Mouse (Mus musculus): ENCODE measurements around the gene Cfb.
A peak's percentile ranks its signal among the peaks of the same experiment; 100 is the strongest.
"Not testable (repeated sequence)": the region's sequence is repeated elsewhere in the genome, so short reads cannot be mapped to it uniquely, and the experiment has no call there.

The Cfb gene

DNA sequence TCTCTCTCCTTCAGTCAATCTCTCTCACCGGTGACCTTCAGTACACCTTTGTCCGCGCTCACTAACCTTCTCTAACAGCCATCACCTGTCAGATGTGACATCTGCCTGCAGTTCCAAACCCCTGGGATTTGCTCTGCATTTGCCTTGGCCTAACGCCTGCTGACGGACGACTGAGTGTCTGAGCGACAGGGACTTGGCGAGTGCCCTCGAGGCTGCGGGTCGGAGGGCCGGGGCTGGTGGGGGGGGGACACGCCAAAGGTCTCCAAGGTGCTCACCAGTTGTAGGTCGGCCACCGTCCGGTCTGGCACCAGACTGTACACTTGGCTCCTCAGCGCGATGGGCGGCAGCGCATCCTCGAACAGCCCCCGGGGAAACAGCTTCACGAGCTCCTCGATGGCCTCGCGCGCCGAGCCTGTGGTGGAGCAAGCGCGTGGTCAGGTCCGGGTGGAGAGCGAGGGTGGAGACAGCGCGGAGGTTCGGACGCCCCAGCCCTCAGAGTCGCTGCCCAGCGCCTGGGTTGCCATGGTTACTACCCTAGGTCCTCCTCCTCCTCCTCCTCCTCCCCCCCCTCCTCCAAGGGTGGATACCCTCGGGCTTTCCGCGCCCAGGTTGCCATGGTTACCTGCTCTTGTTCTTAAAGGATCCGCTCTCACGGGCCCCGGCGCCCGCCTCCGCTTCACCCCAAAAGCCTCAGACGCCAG lies 26.0 kb downstream of the Cfb start:
- DNase-seq, result no peak

DNA sequence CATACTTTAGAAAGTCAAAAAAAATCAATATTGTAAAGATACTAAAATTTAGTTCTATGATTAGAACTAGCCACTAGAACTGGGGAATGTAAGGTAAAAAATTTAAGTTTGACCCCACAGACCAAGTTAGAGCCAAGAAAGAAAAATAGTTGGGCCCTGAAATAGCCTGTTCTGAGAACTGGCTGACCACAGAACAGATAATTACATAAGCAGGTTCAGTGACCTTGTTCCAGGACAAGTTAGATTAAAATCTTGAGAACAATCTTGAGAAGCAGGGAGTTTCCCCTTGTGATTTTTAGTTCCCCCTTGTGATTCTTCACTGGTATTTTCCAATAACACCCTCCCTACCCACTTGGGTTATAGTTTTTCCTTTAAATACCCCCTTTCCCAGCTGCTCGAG lies 31.5 kb downstream of the Cfb start:
- not testable (repeated sequence) for DNase-seq

DNA sequence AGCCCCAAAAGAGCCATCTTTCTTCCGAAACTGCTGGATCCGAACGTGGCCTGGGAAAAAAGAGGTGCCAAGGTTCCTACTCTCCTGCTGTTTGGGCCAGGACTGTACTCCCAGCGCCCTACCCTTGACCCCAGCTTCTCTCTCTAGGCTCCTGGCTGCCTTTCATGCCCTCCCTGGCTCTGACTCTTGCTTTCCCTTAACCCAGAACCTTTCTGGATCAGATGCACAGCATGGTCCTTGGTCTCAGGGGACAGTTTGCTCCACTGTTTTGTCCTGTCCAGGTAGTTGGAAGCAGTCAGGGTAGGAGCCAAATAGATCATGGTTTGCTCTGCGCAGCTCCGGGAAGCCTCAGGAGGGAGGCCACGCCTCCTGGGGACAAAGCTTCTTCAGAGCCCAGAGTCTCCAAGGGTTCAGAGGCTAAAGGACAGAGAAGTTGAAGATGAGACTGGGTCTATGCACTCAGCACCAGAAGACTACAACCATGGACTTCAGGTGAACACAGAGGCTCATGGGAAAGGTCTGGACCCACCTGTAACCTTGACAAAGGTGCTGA lies 47.4 kb downstream of the Cfb start:
- DNase-seq, result no peak

DNA sequence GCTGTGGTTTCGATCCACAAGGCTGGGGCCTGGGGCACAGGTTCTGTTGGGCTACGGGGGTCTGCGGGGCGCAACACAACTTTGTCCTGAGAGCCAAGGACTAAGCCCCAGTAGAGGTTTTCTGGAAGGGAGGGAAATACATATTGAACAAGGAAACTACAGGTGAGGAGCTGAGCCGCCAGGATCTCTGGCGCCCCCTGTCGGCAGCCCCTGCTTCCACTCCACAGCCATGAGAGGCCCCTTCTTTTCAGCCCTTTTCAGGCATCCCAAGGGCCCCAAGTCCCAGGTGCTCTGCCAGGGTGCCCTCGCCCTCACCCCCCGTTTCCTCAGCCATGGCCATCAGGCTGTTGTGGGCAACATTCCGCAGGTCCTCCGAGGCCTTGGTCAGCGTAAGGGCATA lies 48.6 kb downstream of the Cfb start:
- peak; percentile 59 for DNase-seq

DNA sequence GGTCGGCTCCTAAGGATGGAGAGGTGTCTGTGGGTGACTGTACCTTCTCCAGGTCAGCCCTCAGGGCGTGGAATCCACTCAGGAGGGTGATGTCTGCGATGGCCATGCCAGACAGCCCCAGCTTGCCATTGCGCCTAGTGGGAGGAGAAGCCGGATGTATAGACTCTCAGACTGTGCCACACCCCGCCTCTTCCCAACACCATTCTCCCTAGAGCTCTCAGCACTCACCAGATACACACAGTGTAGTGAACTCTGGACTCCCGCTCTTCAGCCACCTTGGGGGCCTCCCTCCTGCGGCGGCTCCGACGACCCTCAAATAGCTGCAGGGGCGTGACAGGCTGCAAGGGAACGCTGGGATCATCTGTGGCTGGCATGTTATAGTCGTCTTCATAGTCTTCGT lies 51.0 kb downstream of the Cfb start:
- no peak for DNase-seq

DNA sequence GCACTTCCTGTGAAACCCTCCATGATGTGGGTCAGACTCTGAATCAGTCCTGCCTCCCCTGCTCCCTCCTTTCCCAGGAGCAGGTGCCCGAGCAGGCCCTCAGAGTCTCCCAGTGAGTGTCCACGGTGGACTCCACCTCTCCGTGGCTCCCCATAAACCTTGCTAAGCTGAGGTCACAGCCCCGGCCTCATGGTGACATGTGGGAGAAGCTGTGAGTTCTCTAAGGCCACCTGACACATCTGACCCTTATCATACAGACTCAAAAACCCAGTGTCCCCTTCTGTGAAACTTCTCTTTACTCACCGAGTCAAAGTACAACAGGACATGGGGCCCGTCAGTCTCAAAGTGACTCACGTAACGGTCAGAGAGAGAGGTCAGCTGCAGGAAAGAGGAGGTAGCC lies 51.5 kb downstream of the Cfb start:
- not testable (repeated sequence) for DNase-seq

DNA sequence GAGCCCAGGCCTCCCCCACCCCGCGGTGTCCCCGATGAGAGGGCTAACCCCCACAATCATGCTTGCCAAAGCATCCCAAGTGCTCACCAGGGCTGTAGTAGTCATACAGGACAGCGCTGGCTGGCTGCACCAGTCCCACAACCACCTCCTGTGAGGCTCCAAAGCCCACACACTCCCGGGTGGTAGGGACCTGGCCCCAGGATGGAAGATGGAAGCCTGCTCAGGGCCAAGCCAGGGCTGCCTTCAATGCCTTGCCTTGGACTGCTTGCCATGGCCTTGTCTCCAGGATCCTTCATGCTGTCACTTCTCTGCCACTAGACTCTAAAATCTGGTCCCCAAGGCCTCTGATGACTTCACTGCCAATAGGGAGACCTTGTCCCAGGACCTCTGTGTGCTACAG lies 51.9 kb downstream of the Cfb start:
- DNase-seq, result not testable (repeated sequence)

DNA sequence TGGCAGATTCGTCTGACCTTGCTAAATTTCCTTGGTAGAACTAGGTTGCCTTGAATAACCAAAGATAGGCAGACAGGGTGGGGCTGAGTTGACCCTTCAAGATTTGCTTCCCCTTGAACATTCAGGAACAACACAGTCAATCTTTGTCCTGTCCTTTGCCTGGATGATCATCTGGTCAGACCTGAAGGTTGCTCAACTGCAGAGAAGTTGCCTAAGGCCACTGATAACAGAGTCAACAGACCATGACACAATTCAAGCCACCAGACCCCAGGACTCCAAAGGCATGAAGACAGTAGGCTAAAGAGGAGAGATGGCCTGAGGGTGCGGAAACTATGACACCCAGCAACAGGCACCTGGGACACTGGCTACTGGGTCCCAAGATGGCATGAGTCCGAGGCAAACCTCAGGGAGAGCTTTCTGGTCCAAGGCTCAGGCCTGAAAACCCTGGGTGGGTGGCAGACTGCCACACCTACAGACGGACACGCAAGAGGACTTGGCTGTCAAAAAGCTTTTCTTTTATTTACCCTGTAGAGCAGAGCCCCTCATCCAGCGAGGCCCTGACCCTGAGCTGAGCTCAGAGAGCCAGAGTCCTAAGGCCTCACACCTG lies 53.6 kb downstream of the Cfb start:
- DNase-seq, result no peak

DNA sequence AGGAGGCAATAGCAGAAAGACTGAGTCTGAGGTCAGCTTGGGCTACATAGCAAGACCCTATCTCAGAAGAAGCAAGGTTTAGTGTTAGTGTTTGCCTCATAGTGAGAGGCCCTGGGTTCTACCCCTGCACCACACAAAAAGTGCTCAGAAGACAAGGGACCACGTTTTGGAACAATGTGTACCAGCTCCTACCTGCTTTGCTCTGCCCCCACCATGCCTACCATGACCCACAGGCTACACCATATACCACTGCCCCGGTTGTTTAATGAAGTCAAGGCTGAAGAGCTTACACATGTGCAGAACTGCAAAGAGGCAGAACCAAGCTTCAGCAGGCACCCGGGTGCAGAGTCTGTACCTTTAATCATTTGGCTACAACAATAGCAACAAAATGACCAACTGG lies 55.1 kb downstream of the Cfb start:
- no peak for DNase-seq

All from kidney, postnatal 10 days (tissue).